Mouse (Mus musculus): ENCODE measurements at regions not wholly inside any gene's neighbourhood (a gene's known extent, or its start where the extent isn't known, plus 50 kb on each side); places are given as distances from the start of the nearest gene placed in this dataset.

DNA sequence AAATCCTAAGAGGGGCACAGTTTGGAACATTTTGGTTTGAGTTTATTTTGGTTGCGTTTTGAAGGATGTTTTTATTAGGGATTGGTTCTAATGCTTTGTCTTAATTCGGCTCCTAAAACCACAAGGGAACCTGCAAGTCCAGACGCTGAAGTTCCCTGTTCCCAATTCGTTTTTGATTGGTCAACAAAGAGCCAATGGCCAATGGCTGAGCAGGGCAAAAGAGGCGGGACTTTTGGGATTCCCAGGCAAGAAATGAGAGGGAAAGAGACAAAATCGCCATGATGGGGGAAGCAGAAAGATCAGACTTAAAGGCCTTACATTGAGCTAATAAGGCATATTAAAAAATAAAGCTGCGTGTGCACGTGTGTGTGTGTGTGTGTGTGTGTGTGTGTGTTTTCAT is 76.3 kb downstream of the Cartpt start:
- no peaks in the 10 kb centered on the region for H3K4me1 ChIP-seq (ENCODE audit: control insufficient read depth, insufficient read depth, low read length)
- H3K4me3 ChIP-seq (ENCODE audit: low read depth, low read length): no peak overlapping the region
- no peak overlapping the region for H3K9ac ChIP-seq (ENCODE audit: low read length)
- no peaks in the 10 kb centered on the region for H3K36me3 ChIP-seq (ENCODE audit: control insufficient read depth, insufficient read depth, low read length)
- H3K9me3 ChIP-seq (ENCODE audit: control insufficient read depth, low read length): no peaks in the 10 kb centered on the region
- ATAC-seq (ENCODE audit: low FRiP score) (no peak), DNase-seq (ENCODE audit: low spot score, missing footprints) (no peak)
- H3K27ac ChIP-seq (ENCODE audit: low read depth, low read length): no peak overlapping the region
- WGBS: 81% methylated on average over 8 of the region's 8 CpGs
- H3K27me3 ChIP-seq (ENCODE audit: control insufficient read depth, insufficient read depth, low read length): no peaks in the 10 kb centered on the region
- H3K4me2 ChIP-seq: no peak overlapping the region

GRCm38 (mm10) chr13:99816666-99817065 is 84.2 kb downstream of the Cartpt start:
- H3K27me3 ChIP-seq (ENCODE audit: control insufficient read depth, insufficient read depth, low read length): no peaks in the 10 kb centered on the region
- 80% methylated on average over 6 of the region's 6 CpGs for WGBS
- no peak overlapping the region for H3K9ac ChIP-seq (ENCODE audit: low read length)
- H3K27ac ChIP-seq (ENCODE audit: low read depth, low read length): no peak overlapping the region
- H3K36me3 ChIP-seq (ENCODE audit: control insufficient read depth, insufficient read depth, low read length): no peaks in the 10 kb centered on the region
- H3K9me3 ChIP-seq (ENCODE audit: control insufficient read depth, low read length): no peaks in the 10 kb centered on the region
- ATAC-seq (ENCODE audit: low FRiP score): no peak
- DNase-seq (ENCODE audit: low spot score, missing footprints): no peak
- H3K4me1 ChIP-seq (ENCODE audit: control insufficient read depth, insufficient read depth, low read length): no peaks in the 10 kb centered on the region
- H3K4me3 ChIP-seq (ENCODE audit: low read depth, low read length): no peak overlapping the region
- no peak overlapping the region for H3K4me2 ChIP-seq

DNA sequence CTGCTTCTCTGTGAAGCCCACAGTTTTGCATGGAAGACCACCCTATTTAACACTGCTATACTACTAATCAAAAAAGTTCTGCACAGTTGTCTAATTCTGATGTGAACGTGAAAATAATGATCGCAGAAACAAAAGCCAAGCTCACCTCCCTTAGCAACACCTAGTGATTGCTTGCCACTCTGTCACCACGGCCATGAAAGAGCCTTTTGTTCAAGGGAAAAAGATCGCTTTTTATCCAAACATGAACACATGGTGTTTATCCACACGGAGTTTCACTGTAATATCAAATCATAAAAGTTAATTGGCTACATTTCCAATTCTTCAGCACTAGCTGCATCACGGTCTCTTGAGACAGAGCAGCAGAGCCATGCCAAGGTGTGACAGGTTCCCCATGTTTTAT is 85.1 kb downstream of the Cartpt start:
- 85% methylated on average over 6 of the region's 6 CpGs for WGBS
- no peaks in the 10 kb centered on the region for H3K4me1 ChIP-seq (ENCODE audit: control insufficient read depth, insufficient read depth, low read length)
- H3K27ac ChIP-seq (ENCODE audit: low read depth, low read length): no peak overlapping the region
- H3K9ac ChIP-seq (ENCODE audit: low read length): no peak overlapping the region
- no peaks in the 10 kb centered on the region for H3K27me3 ChIP-seq (ENCODE audit: control insufficient read depth, insufficient read depth, low read length)
- DNase-seq (ENCODE audit: low spot score, missing footprints) (no peak), ATAC-seq (ENCODE audit: low FRiP score) (no peak)
- no peaks in the 10 kb centered on the region for H3K36me3 ChIP-seq (ENCODE audit: control insufficient read depth, insufficient read depth, low read length)
- H3K4me3 ChIP-seq (ENCODE audit: low read depth, low read length): no peak overlapping the region
- no peak overlapping the region for H3K4me2 ChIP-seq
- no peaks in the 10 kb centered on the region for H3K9me3 ChIP-seq (ENCODE audit: control insufficient read depth, low read length)

GRCm38 (mm10) chr13:99814801-99815200 is 86.1 kb downstream of the Cartpt start:
- no peak overlapping the region for H3K4me3 ChIP-seq (ENCODE audit: low read depth, low read length)
- H3K27ac ChIP-seq (ENCODE audit: low read depth, low read length): no peak overlapping the region
- H3K36me3 ChIP-seq (ENCODE audit: control insufficient read depth, insufficient read depth, low read length): no peaks in the 10 kb centered on the region
- no peak overlapping the region for H3K4me2 ChIP-seq
- H3K4me1 ChIP-seq (ENCODE audit: control insufficient read depth, insufficient read depth, low read length): no peaks in the 10 kb centered on the region
- no peak for DNase-seq (ENCODE audit: low spot score, missing footprints)
- H3K27me3 ChIP-seq (ENCODE audit: control insufficient read depth, insufficient read depth, low read length): no peaks in the 10 kb centered on the region
- no peak overlapping the region for H3K9ac ChIP-seq (ENCODE audit: low read length)
- no peaks in the 10 kb centered on the region for H3K9me3 ChIP-seq (ENCODE audit: control insufficient read depth, low read length)
- no peak for ATAC-seq (ENCODE audit: low FRiP score)
- WGBS: 61% methylated on average over 2 of the region's 2 CpGs

GRCm38 (mm10) chr13:99814033-99814556 is 86.8 kb downstream of the Cartpt start:
- Histone ChIP-seq H3K9me3 (ENCODE audit: control insufficient read depth, low read length) (no peaks in the 10 kb centered on the region), H3K27me3 (ENCODE audit: control insufficient read depth, insufficient read depth, low read length) (no peaks in the 10 kb centered on the region), H3K4me2 (no peak overlapping the region), H3K36me3 (ENCODE audit: control insufficient read depth, insufficient read depth, low read length) (no peaks in the 10 kb centered on the region), H3K27ac (ENCODE audit: low read depth, low read length) (no peak overlapping the region), H3K4me1 (ENCODE audit: control insufficient read depth, insufficient read depth, low read length) (no peaks in the 10 kb centered on the region), H3K9ac (ENCODE audit: low read length) (no peak overlapping the region), H3K4me3 (ENCODE audit: low read depth, low read length) (no peak overlapping the region)
- no peak for ATAC-seq (ENCODE audit: low FRiP score)
- no peak for DNase-seq (ENCODE audit: low spot score, missing footprints)
- WGBS: 79% methylated on average over 6 of the region's 6 CpGs

- no peak for ATAC-seq (ENCODE audit: low FRiP score)
- no peaks in the 10 kb centered on the region for H3K9me3 ChIP-seq (ENCODE audit: control insufficient read depth, low read length)
- DNase-seq (ENCODE audit: low spot score, missing footprints): peak; percentile 84
- 66% methylated on average over 6 of the region's 6 CpGs for WGBS
- H3K4me2 ChIP-seq: no peak overlapping the region
- H3K9ac ChIP-seq (ENCODE audit: low read length): no peak overlapping the region
- no peaks in the 10 kb centered on the region for H3K4me1 ChIP-seq (ENCODE audit: control insufficient read depth, insufficient read depth, low read length)
- H3K27ac ChIP-seq (ENCODE audit: low read depth, low read length): no peak overlapping the region
- no peak overlapping the region for H3K4me3 ChIP-seq (ENCODE audit: low read depth, low read length)
- no peaks in the 10 kb centered on the region for H3K27me3 ChIP-seq (ENCODE audit: control insufficient read depth, insufficient read depth, low read length)
- H3K36me3 ChIP-seq (ENCODE audit: control insufficient read depth, insufficient read depth, low read length): no peaks in the 10 kb centered on the region
These were observed 106.4 kb downstream of the Cartpt start for GRCm38 (mm10) chr13:99794448-99794847.

GRCm38 (mm10) chr13:99793786-99794435 is 107.0 kb downstream of the Cartpt start:
- DNase-seq (ENCODE audit: low spot score, missing footprints) (peak; percentile 69), ATAC-seq (ENCODE audit: low FRiP score) (no peak)
- Histone ChIP-seq H3K9me3 (ENCODE audit: control insufficient read depth, low read length) (no peaks in the 10 kb centered on the region), H3K36me3 (ENCODE audit: control insufficient read depth, insufficient read depth, low read length) (no peaks in the 10 kb centered on the region), H3K4me3 (ENCODE audit: low read depth, low read length) (no peak overlapping the region), H3K4me1 (ENCODE audit: control insufficient read depth, insufficient read depth, low read length) (no peaks in the 10 kb centered on the region), H3K27me3 (ENCODE audit: control insufficient read depth, insufficient read depth, low read length) (no peaks in the 10 kb centered on the region), H3K4me2 (no peak overlapping the region), H3K27ac (ENCODE audit: low read depth, low read length) (no peak overlapping the region), H3K9ac (ENCODE audit: low read length) (no peak overlapping the region)
- 58% methylated on average over 7 of the region's 7 CpGs for WGBS

DNA sequence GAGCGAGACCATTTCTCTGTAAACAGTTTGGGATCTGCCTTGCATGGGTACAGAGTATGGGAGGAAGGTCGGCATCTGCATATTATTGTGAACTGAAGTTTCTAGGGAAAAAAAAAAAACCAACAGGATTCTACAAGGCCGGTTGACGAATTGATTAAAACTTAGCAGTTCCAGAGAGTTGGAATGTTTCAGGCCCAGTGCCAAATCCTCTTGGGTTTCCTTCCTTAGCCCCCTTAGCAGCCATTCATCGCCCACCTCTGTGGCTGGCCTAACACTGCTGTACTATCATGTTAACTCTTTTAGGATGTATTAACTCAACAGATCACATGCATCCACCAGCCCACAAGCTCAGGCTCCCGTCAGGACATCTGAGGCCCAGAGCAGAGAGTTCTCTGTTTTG is 107.9 kb downstream of the Cartpt start:
- H3K4me2 ChIP-seq: no peak overlapping the region
- ATAC-seq (ENCODE audit: low FRiP score) (no peak), DNase-seq (ENCODE audit: low spot score, missing footprints) (peak; percentile 78)
- H3K4me3 ChIP-seq (ENCODE audit: low read depth, low read length): no peak overlapping the region
- no peak overlapping the region for H3K27ac ChIP-seq (ENCODE audit: low read depth, low read length)
- no peaks in the 10 kb centered on the region for H3K4me1 ChIP-seq (ENCODE audit: control insufficient read depth, insufficient read depth, low read length)
- no peak overlapping the region for H3K9ac ChIP-seq (ENCODE audit: low read length)
- H3K27me3 ChIP-seq (ENCODE audit: control insufficient read depth, insufficient read depth, low read length): no peaks in the 10 kb centered on the region
- no peaks in the 10 kb centered on the region for H3K36me3 ChIP-seq (ENCODE audit: control insufficient read depth, insufficient read depth, low read length)
- 90% methylated on average over 6 of the region's 6 CpGs for WGBS
- H3K9me3 ChIP-seq (ENCODE audit: control insufficient read depth, low read length): no peaks in the 10 kb centered on the region

DNA sequence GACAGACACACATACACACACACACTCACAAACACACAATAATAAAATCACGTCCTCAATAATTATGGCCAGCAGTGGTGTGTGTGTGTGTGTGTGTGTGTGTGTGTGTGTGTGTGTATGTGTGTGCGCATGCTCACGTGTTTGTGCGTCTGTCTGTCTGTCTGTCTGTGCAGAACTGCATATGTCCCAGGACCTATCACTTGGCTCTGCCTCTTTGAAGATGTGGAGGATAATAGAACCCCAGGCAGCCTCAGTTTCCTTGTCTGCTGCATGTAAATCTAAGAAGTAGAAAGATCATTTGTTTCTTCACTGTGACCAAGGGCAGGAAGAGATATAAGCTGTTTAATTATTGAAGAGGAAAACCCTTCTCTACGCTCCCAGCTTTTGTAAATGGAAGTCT is 109.9 kb downstream of the Cartpt start:
- Histone ChIP-seq H3K4me2 (no peak overlapping the region), H3K36me3 (ENCODE audit: control insufficient read depth, insufficient read depth, low read length) (no peaks in the 10 kb centered on the region), H3K9ac (ENCODE audit: low read length) (no peak overlapping the region), H3K9me3 (ENCODE audit: control insufficient read depth, low read length) (no peaks in the 10 kb centered on the region), H3K27ac (ENCODE audit: low read depth, low read length) (no peak overlapping the region), H3K4me3 (ENCODE audit: low read depth, low read length) (no peak overlapping the region), H3K27me3 (ENCODE audit: control insufficient read depth, insufficient read depth, low read length) (no peaks in the 10 kb centered on the region), H3K4me1 (ENCODE audit: control insufficient read depth, insufficient read depth, low read length) (no peaks in the 10 kb centered on the region)
- WGBS: 78% methylated on average over 5 of the region's 5 CpGs
- DNase-seq (ENCODE audit: low spot score, missing footprints) (peak; percentile 86), ATAC-seq (ENCODE audit: low FRiP score) (no peak)
